Mouse (Mus musculus) MEL (cell line): ENCODE data around the gene Hfm1. TPM values are rescaled to one million over a fixed set of nuclear protein-coding genes. Genes with fewer than 3 reads are reported as not detected.

ENCODE experiments used
- DNase-seq: peaks from one replicate; pipeline ENCODE4 v3.0.0; 2011; ENCODE audit warnings: low read depth, low spot score
- H3K27ac ChIP-seq: 2 replicates; pipeline ENCODE4 v1.5.1; 2012; ENCODE audit warnings: low read depth, mild to moderate bottlenecking, control low read depth, low read length, moderate library complexity; ENCODE audit not compliant: control insufficient read depth
- H3K27me3 ChIP-seq, 2 experiments: fragments of 150-350 bp in 1 of 2; sonication (generic) in 1 of 2; 2 replicates each; pipeline ENCODE4 v1.6.1; 2012; ENCODE audit warnings: low read length in 2 of 2, mild to moderate bottlenecking in 2 of 2, improper control_type of control experiment in 1 of 2, moderate library complexity in 1 of 2; ENCODE audit not compliant: insufficient read depth in 2 of 2, control insufficient read depth in 1 of 2
- H3K36me3 ChIP-seq, 2 experiments: 2 replicates each; pipeline ENCODE4 v1.6.1; 2012 to 2014; ENCODE audit warnings: low read length in 2 of 2, improper control_type of control experiment in 1 of 2, inconsistent platforms in 1 of 2, mild to moderate bottlenecking in 1 of 2; ENCODE audit not compliant: insufficient read depth in 2 of 2, control insufficient read depth in 1 of 2
- H3K4me1 ChIP-seq, 2 experiments: fragments of 150-350 bp in 1 of 2; sonication (generic) in 1 of 2; 2 replicates each; pipeline ENCODE4 v1.6.1; 2012; ENCODE audit warnings: low read length in 2 of 2, improper control_type of control experiment in 1 of 2, mild to moderate bottlenecking in 1 of 2; ENCODE audit not compliant: insufficient read depth in 2 of 2, control insufficient read depth in 1 of 2
- H3K4me3 ChIP-seq, 2 experiments: fragments of 150-350 bp in 1 of 2; sonication (generic) in 1 of 2; 2 replicates each; pipeline ENCODE4 v1.5.1; 2012; ENCODE audit warnings: low read depth in 2 of 2, low read length in 2 of 2, mild to moderate bottlenecking in 2 of 2, moderate library complexity in 2 of 2, control low read depth in 1 of 2, improper control_type of control experiment in 1 of 2; ENCODE audit not compliant: control insufficient read depth in 1 of 2, insufficient read depth in 1 of 2
- H3K79me2 ChIP-seq: 2 replicates; pipeline ENCODE4 v1.6.1; 2012; ENCODE audit warnings: mild to moderate bottlenecking, low read length, moderate library complexity; ENCODE audit not compliant: control insufficient read depth, poor library complexity, insufficient read depth
- H3K9ac ChIP-seq: 2 replicates; pipeline ENCODE4 v1.6.1; 2012; ENCODE audit warnings: low read depth, mild to moderate bottlenecking, control low read depth, low read length, moderate library complexity; ENCODE audit not compliant: control insufficient read depth, poor library complexity, severe bottlenecking
- H3K9me3 ChIP-seq: fragments of 150-350 bp; sonication (generic); replicated peaks from 2 replicates; pipeline ENCODE4 v1.6.1; 2012; ENCODE audit warnings: mild to moderate bottlenecking, low read length, improper control_type of control experiment, moderate library complexity; ENCODE audit not compliant: insufficient read depth
- BHLHE40 ChIP-seq: IDR thresholded peaks from 2 replicates; pipeline ENCODE4 v1.6.1; 2012; ENCODE audit warnings: low read depth, mild to moderate bottlenecking, inconsistent platforms, low read length, improper control_type of control experiment, borderline replicate concordance
- CHD1 ChIP-seq: IDR thresholded peaks from 2 replicates; pipeline ENCODE4 v1.6.1; 2012; ENCODE audit warnings: low read depth, mild to moderate bottlenecking, inconsistent platforms, low read length, improper control_type of control experiment
- CTCF ChIP-seq, 3 experiments: IDR thresholded peaks in 2 of 3; conservative IDR thresholded peaks in 1 of 3; 2 replicates each; pipeline ENCODE4 v1.5.1; 2011 to 2012; ENCODE audit warnings: low read length in 3 of 3, low read depth in 2 of 3, mild to moderate bottlenecking in 2 of 3, improper control_type of control experiment in 1 of 3, inconsistent platforms in 1 of 3, mixed read lengths in 1 of 3, moderate library complexity in 1 of 3; ENCODE audit not compliant: control insufficient read depth in 1 of 3, insufficient read depth in 1 of 3, poor library complexity in 1 of 3, severe bottlenecking in 1 of 3
- E2F4 ChIP-seq: IDR thresholded peaks from 2 replicates; pipeline ENCODE4 v1.6.1; 2011; ENCODE audit warnings: low read depth, low read length, improper control_type of control experiment, borderline replicate concordance
- ELF1 ChIP-seq: IDR thresholded peaks from 2 replicates; pipeline ENCODE4 v1.6.1; 2014; ENCODE audit warnings: low read depth, mild to moderate bottlenecking, inconsistent platforms, low read length, improper control_type of control experiment, moderate library complexity
- JUND ChIP-seq: IDR thresholded peaks from 2 replicates; pipeline ENCODE4 v1.6.1; 2011; ENCODE audit warnings: low read depth, mild to moderate bottlenecking, improper control_type of control experiment, low read length
- KAT2A ChIP-seq: conservative IDR thresholded peaks from 2 replicates; pipeline ENCODE4 v1.6.1; 2012; ENCODE audit warnings: low read depth, low read length, improper control_type of control experiment, inconsistent platforms
- MAFK ChIP-seq: IDR thresholded peaks from 2 replicates; pipeline ENCODE4 v1.6.1; 2011; ENCODE audit warnings: low read depth, mild to moderate bottlenecking, low read length, improper control_type of control experiment, borderline replicate concordance
- MAX ChIP-seq: IDR thresholded peaks from 2 replicates; pipeline ENCODE4 v1.6.1; 2011; ENCODE audit warnings: low read length, improper control_type of control experiment
- MAZ ChIP-seq: IDR thresholded peaks from 2 replicates; pipeline ENCODE4 v1.6.1; 2012; ENCODE audit warnings: low read depth, mild to moderate bottlenecking, inconsistent platforms, low read length, improper control_type of control experiment
- MEF2A ChIP-seq: IDR thresholded peaks from 2 replicates; pipeline ENCODE4 v1.6.1; 2014; ENCODE audit warnings: low read depth, mild to moderate bottlenecking, inconsistent platforms, low read length, improper control_type of control experiment; ENCODE audit not compliant: poor library complexity, insufficient replicate concordance, severe bottlenecking; ENCODE audit errors: extremely low read depth
- MXI1 ChIP-seq: IDR thresholded peaks from 2 replicates; pipeline ENCODE4 v1.6.1; 2011; ENCODE audit warnings: mild to moderate bottlenecking, low read depth, low read length, improper control_type of control experiment
- MYB ChIP-seq: IDR thresholded peaks from 2 replicates; pipeline ENCODE4 v1.6.1; 2011; ENCODE audit warnings: mild to moderate bottlenecking, low read depth, low read length, improper control_type of control experiment
- POLR2A ChIP-seq, 2 experiments: IDR thresholded peaks; 2 replicates each; pipeline ENCODE4 v1.6.1; 2011 to 2012; ENCODE audit warnings: low read length in 2 of 2, mild to moderate bottlenecking in 2 of 2, control low read depth in 1 of 2, improper control_type of control experiment in 1 of 2, low read depth in 1 of 2, moderate library complexity in 1 of 2; ENCODE audit not compliant: control insufficient read depth in 1 of 2, insufficient read depth in 1 of 2, poor library complexity in 1 of 2
- SMC3 ChIP-seq: IDR thresholded peaks from 2 replicates; pipeline ENCODE4 v1.6.1; 2011; ENCODE audit warnings: low read depth, low read length, improper control_type of control experiment
- TAL1 ChIP-seq: IDR thresholded peaks from 2 replicates; pipeline ENCODE4 v1.6.1; 2012; ENCODE audit warnings: mild to moderate bottlenecking, inconsistent platforms, low read length, moderate library complexity, mixed read lengths
- TCF12 ChIP-seq: IDR thresholded peaks from 2 replicates; pipeline ENCODE4 v1.6.1; 2014; ENCODE audit warnings: low read depth, mild to moderate bottlenecking, inconsistent platforms, low read length, improper control_type of control experiment, moderate library complexity
- UBTF ChIP-seq: IDR thresholded peaks from 2 replicates; pipeline ENCODE4 v1.6.1; 2012; ENCODE audit warnings: low read depth, mild to moderate bottlenecking, inconsistent platforms, low read length, improper control_type of control experiment, moderate library complexity, borderline replicate concordance; ENCODE audit not compliant: insufficient read depth
- USF1 ChIP-seq: IDR thresholded peaks from 2 replicates; pipeline ENCODE4 v1.6.1; 2014; ENCODE audit warnings: low read depth, mild to moderate bottlenecking, inconsistent platforms, low read length, improper control_type of control experiment, moderate library complexity
- ZMIZ1 ChIP-seq: IDR thresholded peaks from 2 replicates; pipeline ENCODE4 v1.6.1; 2012; ENCODE audit warnings: low read depth, mild to moderate bottlenecking, inconsistent platforms, low read length, improper control_type of control experiment, moderate library complexity
- ZNF384 ChIP-seq: IDR thresholded peaks from 2 replicates; pipeline ENCODE4 v1.6.1; 2012; ENCODE audit warnings: low read depth, mild to moderate bottlenecking, inconsistent platforms, low read length, improper control_type of control experiment
- polyA plus RNA-seq, 2 experiments: library from polyadenylated mRNA; stranded (reverse) in 1 of 2; unstranded in 1 of 2; fragments of >175 nt in 1 of 2; fragments of >200 nt in 1 of 2; gene quantifications; 2 replicates each; pipeline versions ENCODE4 v1.2.1 to v1.2.4; 2012; ENCODE audit warnings: low replicate concordance in 2 of 2, low read depth in 1 of 2; ENCODE audit not compliant: insufficient read length in 2 of 2, insufficient read depth in 1 of 2, missing spikeins in 1 of 2
- total RNA-seq: library from RNA; depleted of rRNA; stranded (reverse); fragments of 300-350 nt; gene quantifications from 2 replicates; pipeline ENCODE4 v1.2.3, GENCODE M21; 2012

Gene Hfm1
- total and polyA plus RNA-seq, 3 experiments, result not detected

DNA sequence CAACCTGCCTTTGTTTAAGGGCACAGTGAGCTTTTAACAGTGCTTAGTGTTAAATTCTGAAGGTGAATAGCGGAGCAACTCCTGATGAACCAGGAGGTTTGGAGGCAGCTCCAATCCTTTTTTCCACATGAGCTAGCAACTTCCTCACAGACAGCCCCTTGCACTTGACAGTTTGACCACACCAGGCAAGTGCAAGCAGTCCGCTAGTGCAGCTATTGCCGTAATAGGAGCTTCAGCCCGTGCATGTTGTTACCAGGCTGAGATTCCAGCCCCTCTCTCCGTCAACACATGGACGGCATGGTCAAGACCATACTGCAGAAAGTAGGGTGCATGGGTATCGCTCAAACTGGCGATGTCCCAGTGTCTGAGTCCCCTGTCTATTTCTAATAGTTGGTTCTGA is 106.5 kb downstream of the Hfm1 start:
- Histone ChIP-seq H3K79me2 (no peaks in the 10 kb centered on the region), H3K27ac (no peak overlapping the region), H3K9ac (no peak overlapping the region), H3K4me3 (no peak overlapping the region), H3K4me1 (no peaks in the 10 kb centered on the region), H3K27me3 (no peaks in the 10 kb centered on the region), H3K9me3 (no peaks in the 10 kb centered on the region), H3K36me3 (no peaks in the 10 kb centered on the region)
- DNase-seq, result no peak
- TF ChIP-seq UBTF (no peak), MAFK (no peak), JUND (no peak), TAL1 (no peak), CHD1 (no peak), MXI1 (no peak), MEF2A (no peak), TCF12 (no peak)

DNA sequence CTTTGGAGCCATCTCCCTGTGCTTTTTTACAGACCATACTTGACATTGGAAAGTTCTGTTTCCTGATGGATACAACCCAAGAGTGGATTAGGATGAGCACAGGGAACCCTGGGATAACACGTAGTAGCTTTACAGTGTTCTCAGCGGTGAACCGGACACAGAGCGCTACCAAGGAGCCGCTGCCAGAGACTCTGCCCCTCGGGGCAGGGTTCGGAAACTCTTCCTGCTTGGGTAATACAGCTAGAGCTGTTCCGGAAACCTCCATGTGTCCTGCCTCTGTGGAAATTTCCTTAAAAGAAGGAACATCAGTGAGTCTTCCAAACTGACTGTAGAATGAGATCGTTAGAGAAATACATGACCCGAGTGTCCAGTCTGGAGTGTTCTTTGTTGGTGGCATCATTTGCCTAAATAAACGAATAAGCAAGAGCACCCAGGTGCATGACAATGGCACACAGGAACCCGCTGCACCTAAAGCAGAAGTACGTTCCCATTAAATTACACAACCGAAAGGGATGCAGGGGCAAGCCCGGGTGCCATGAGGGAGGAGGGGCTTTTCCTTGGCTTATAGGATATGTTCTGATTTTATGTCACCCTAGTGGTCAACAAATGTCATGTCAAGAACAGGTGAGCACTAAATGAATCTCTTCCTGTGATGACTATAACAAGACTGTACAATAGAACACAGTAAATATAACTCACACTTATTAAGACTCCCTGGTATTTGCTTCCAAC is 110.0 kb downstream of the Hfm1 start:
- Histone ChIP-seq H3K36me3 (no peaks in the 10 kb centered on the region), H3K27ac (no peak overlapping the region), H3K9me3 (no peaks in the 10 kb centered on the region), H3K27me3 (no peaks in the 10 kb centered on the region), H3K79me2 (no peaks in the 10 kb centered on the region), H3K4me3 (no peak overlapping the region), H3K4me1 (no peaks in the 10 kb centered on the region), H3K9ac (no peak overlapping the region)
- TF ChIP-seq SMC3 (no peak), ZNF384 (no peak), CTCF (IDR thresholded peaks at IDR 0.05 in 2 of 3, conservative IDR thresholded peaks at IDR 0.05 in 1 of 3; ENCODE audit: control insufficient read depth in 1 of 3, insufficient read depth in 1 of 3, low read depth in 2 of 3, low read length in 3 of 3, poor library complexity in 1 of 3, severe bottlenecking in 1 of 3) (no peak; a peak in 1 of 6 replicates), E2F4 (no peak), MEF2A (no peak), MAX (no peak), ZMIZ1 (no peak), TAL1 (no peak), TCF12 (no peak), USF1 (no peak), UBTF (no peak), MAZ (no peak), BHLHE40 (no peak), MXI1 (no peak), ELF1 (no peak), MAFK (no peak), POLR2A (IDR thresholded peaks at IDR 0.05; ENCODE audit: control insufficient read depth in 1 of 2, insufficient read depth in 1 of 2, low read depth in 1 of 2, low read length in 2 of 2, poor library complexity in 1 of 2) (no peak), KAT2A (no peak), JUND (no peak), MYB (no peak)
- no peak for DNase-seq
